Mouse (Mus musculus) heart, adult 2 months (tissue): ENCODE results near the gene Coq4.

Experiments used
- CTCF ChIP-seq: fragments of 200-600 bp; IDR thresholded peaks from 2 replicates; pipeline ENCODE4 v1.8.1; 2022; ENCODE audit warnings: antibody characterized with exemption, mild to moderate bottlenecking, moderate library complexity
- EP300 ChIP-seq: fragments of 200-500 bp; IDR thresholded peaks from 2 replicates; pipeline ENCODE4 v1.6.1; 2011; ENCODE audit warnings: low read depth, low read length, control low read depth; ENCODE audit not compliant: insufficient read depth
- POLR2A ChIP-seq: fragments of 200-500 bp; IDR thresholded peaks from 2 replicates; pipeline ENCODE4 v1.6.1; 2011; ENCODE audit warnings: mild to moderate bottlenecking, low read depth, low read length, control low read depth; ENCODE audit not compliant: insufficient read depth

- peak; percentile 80 for TF ChIP-seq POLR2A
- peak; percentile 33 for TF ChIP-seq CTCF
- peak; percentile 70; the same call in 1 of the 2 replicates for TF ChIP-seq EP300
These were observed 15.0 kb downstream of the Coq4 start, which contains the start of gene Slc27a4 for GRCm38 (mm10) chr2:29802075-29802826.
